Mouse (Mus musculus) small intestine, adult 2 months (tissue): ENCODE measurements around the gene Loxl3.

ENCODE experiments used
- CTCF ChIP-seq: fragments of 200-500 bp; IDR thresholded peaks from 2 replicates; pipeline ENCODE4 v1.5.1; 2012; ENCODE audit warnings: low read depth, mild to moderate bottlenecking, control low read depth, inconsistent platforms, low read length, moderate library complexity, mixed read lengths; ENCODE audit not compliant: insufficient replicate concordance, insufficient read length; ENCODE audit errors: extremely low read depth
- POLR2A ChIP-seq: fragments of 200-500 bp; IDR thresholded peaks from 2 replicates; pipeline ENCODE4 v1.6.1; 2012; ENCODE audit warnings: low read depth, mild to moderate bottlenecking, control low read depth, inconsistent platforms, low read length, moderate library complexity

- no peak for TF ChIP-seq CTCF
- TF ChIP-seq POLR2A = no peak
These were observed 19.2 kb upstream of the Loxl3 start for GRCm38 (mm10) chr6:83014482-83015466.
